ENCODE assay signal across 9 mouse cellular contexts in genomic region chr4:21687783-21688702, GRCm38 (mm10). TPM values are rescaled to one million over a fixed set of nuclear protein-coding genes. Genes with fewer than 3 reads are reported as not detected.
DNase-seq lines count a peak whose midpoint lies in the region; ATAC-seq lines count a peak whose summit lies in the region.
"Had no signal": no experiment of that assay in that cellular context is flagged by ENCODE, and none has a peak within 500 bp of the region (broad histone marks: within the 10 kb centered on the region; RNA-seq: fewer than 3 reads in every experiment).

No protein-coding gene starts in this region.

- peak overlapping the region; percentile 55 for H3K4me3 ChIP-seq in kidney, embryonic 16.5 days (ENCODE audit: low read length)
- peak overlapping the region; percentile 52 for H3K4me3 ChIP-seq in brown adipose tissue, adult 24 weeks (ENCODE audit: insufficient read depth, low read depth, low read length)
- H3K4me3 ChIP-seq in heart, embryonic 16.5 days (ENCODE audit: low read length) = peak overlapping the region; percentile 52
- peak overlapping the region; percentile 45 for H3K4me3 ChIP-seq in liver, embryonic 15.5 days (replicated peaks)

- peak; percentile 79 for ATAC-seq in kidney, embryonic 16.5 days (ENCODE audit: low FRiP score, low TSS enrichment)
- no peak for ATAC-seq in heart, embryonic 16.5 days (replicated peaks; ENCODE audit: extremely low read depth, insufficient read depth, low FRiP score)
- no peak for ATAC-seq in liver, embryonic 15.5 days (ENCODE audit: insufficient read depth)

- peaks cover 10% of the 10 kb centered on the region for H3K4me1 ChIP-seq in kidney, embryonic 16.5 days (ENCODE audit: insufficient read depth, low read length)
- H3K4me1 ChIP-seq in brown adipose tissue, adult 24 weeks (ENCODE audit: control insufficient read depth, insufficient read depth, insufficient read length, low read length) = peaks cover 2% of the 10 kb centered on the region
- 0 out of 2 replicates have a peak, but pooled peaks cover 3% of the 10 kb centered on the region for H3K4me1 ChIP-seq in heart, embryonic 16.5 days (ENCODE audit: control insufficient read depth, insufficient read depth, low read length)
- H3K4me1 ChIP-seq in liver, embryonic 15.5 days (replicated peaks) = peaks cover 8% of the 10 kb centered on the region; the same call in 1 of the 2 replicates

- peak overlapping the region; percentile 85 for H3K4me2 ChIP-seq in kidney, embryonic 16.5 days (replicated peaks; ENCODE audit: low read depth, low read length)
- H3K4me2 ChIP-seq in heart, embryonic 16.5 days (ENCODE audit: low read depth, low read length) = peak overlapping the region; percentile 81
- H3K4me2 ChIP-seq in liver, embryonic 15.5 days = peak overlapping the region; percentile 67

- no peak for DNase-seq in kidney, adult 8-10 months
- no peak for DNase-seq in urinary bladder, postnatal 4 days (ENCODE audit: low spot score in 2 of 2)
- no peak for DNase-seq in spleen, adult 18-20 months
- no peak for DNase-seq in right cerebral cortex, postnatal 4 days

- H3K27ac ChIP-seq in kidney, embryonic 16.5 days (ENCODE audit: low read length) = no peak overlapping the region
- H3K27ac ChIP-seq in brown adipose tissue, adult 24 weeks (replicated peaks; ENCODE audit: low read depth, low read length) = no peak overlapping the region
- H3K27ac ChIP-seq in heart, embryonic 16.5 days (ENCODE audit: low read length) = no peak overlapping the region
- no peak overlapping the region for H3K27ac ChIP-seq in liver, embryonic 15.5 days (replicated peaks)

- no peaks in the 10 kb centered on the region for H3K36me3 ChIP-seq in kidney, embryonic 16.5 days (ENCODE audit: insufficient read depth, low read length)
- no peaks in the 10 kb centered on the region for H3K36me3 ChIP-seq in heart, embryonic 16.5 days (ENCODE audit: control insufficient read depth, insufficient read depth)
- no peaks in the 10 kb centered on the region for H3K36me3 ChIP-seq in liver, embryonic 15.5 days (replicated peaks)

- peaks cover 97% of the 10 kb centered on the region for H3K27me3 ChIP-seq in kidney, embryonic 16.5 days (ENCODE audit: insufficient read depth, low read length)
- H3K27me3 ChIP-seq in heart, embryonic 16.5 days (ENCODE audit: control insufficient read depth, insufficient read depth, low read length) = peaks cover 92% of the 10 kb centered on the region
- H3K27me3 ChIP-seq in liver, embryonic 15.5 days = peaks cover 100% of the 10 kb centered on the region

- H3K9me3 ChIP-seq in kidney, embryonic 16.5 days (ENCODE audit: low read length) = no peaks in the 10 kb centered on the region
- H3K9me3 ChIP-seq in heart, embryonic 16.5 days (replicated peaks; ENCODE audit: control insufficient read depth, low read length) = no peaks in the 10 kb centered on the region
- no peaks in the 10 kb centered on the region for H3K9me3 ChIP-seq in liver, embryonic 15.5 days (replicated peaks)

- WGBS in kidney, embryonic 16.5 days = 2% methylated on average over 50 of the region's 51 CpGs
- 5% methylated on average over 36 of the region's 51 CpGs for WGBS in heart, embryonic 16.5 days
- 2% methylated on average over 50 of the region's 51 CpGs for WGBS in liver, embryonic 15.5 days (ENCODE audit: insufficient replicate concordance)

- H3K9ac ChIP-seq in kidney, embryonic 16.5 days (replicated peaks; ENCODE audit: low read length) = peak overlapping the region; percentile 47; the same call in 1 of the 2 replicates
- peak overlapping the region; percentile 8; the same call in 1 of the 2 replicates for H3K9ac ChIP-seq in heart, embryonic 16.5 days (ENCODE audit: low read length)
- no peak overlapping the region for H3K9ac ChIP-seq in liver, embryonic 15.5 days

RNA-seq across cellular contexts. Expression of gene Prdm13, which starts 2.3 kb away (rescaled TPM):
- polyA plus RNA-seq in kidney, embryonic 16.5 days (2015; fragmentation: Nextera tagmentation; extraction: Ambion mirVana) = not detected in 2 replicates
- not detected in 2 replicates for polyA plus RNA-seq in brown adipose tissue, adult 24 weeks (2012; ENCODE audit: insufficient read depth, insufficient read length, missing spikeins)
- not detected in 2 replicates for polyA plus RNA-seq in heart, embryonic 16.5 days (2015; fragmentation: Nextera tagmentation; extraction: Ambion mirVana)
- not detected in 2 replicates for polyA plus RNA-seq in liver, embryonic 15.5 days (2015; fragmentation: Nextera tagmentation; extraction: Ambion mirVana)
- polyA plus RNA-seq: large intestine, adult 2 months had no signal

RNA-seq across cellular contexts. Expression of gene Ccnc, which starts 39.5 kb away (rescaled TPM):
- 40.2 and 40.7 TPM in 2 replicates for polyA plus RNA-seq in kidney, embryonic 16.5 days (2015; fragmentation: Nextera tagmentation; extraction: Ambion mirVana)
- polyA plus RNA-seq in brown adipose tissue, adult 24 weeks (2012; ENCODE audit: insufficient read depth, insufficient read length, missing spikeins) = 25.5 and 30.2 TPM in 2 replicates
- 24.6 and 29.2 TPM in 2 replicates for polyA plus RNA-seq in heart, embryonic 16.5 days (2015; fragmentation: Nextera tagmentation; extraction: Ambion mirVana)
- 17.5 and 20.3 TPM in 2 replicates for polyA plus RNA-seq in liver, embryonic 15.5 days (2015; fragmentation: Nextera tagmentation; extraction: Ambion mirVana)
